Mouse (Mus musculus): ENCODE data around the gene Wdr4. TPM values are rescaled to one million over a fixed set of nuclear protein-coding genes. Genes with fewer than 3 reads are reported as not detected.

Gene Wdr4
- 18.9 and 19.7 TPM in 2 replicates for polyA plus RNA-seq (2011; ENCODE audit: insufficient read length, low read depth, missing spikeins)

GRCm38 (mm10) chr17:31519946-31520838 is at the start of gene Wdr4, which contains the start of gene Ndufv3:
Wdr4 (minus strand) TSS chr17:31519980.
Ndufv3 (plus strand) TSS chr17:31520115.
- TF ChIP-seq CTCF (IDR thresholded peaks at IDR 0.05; ENCODE audit: borderline replicate concordance, insufficient read depth, low read length) (no peak), POLR2A (IDR thresholded peaks at IDR 0.05; ENCODE audit: low read depth, low read length) (peak; percentile 92)
- Histone ChIP-seq H3K27ac (ENCODE audit: insufficient read depth, low read length) (peak within 1 kb of the TSS; percentile 53), H3K4me3 (ENCODE audit: insufficient read depth, low read length) (peak within 1 kb of the TSS; percentile 87), H3K4me1 (ENCODE audit: control insufficient read depth, insufficient read depth, low read length) (peaks cover 4% of the 10 kb centered on the region; the same call in 1 of the 2 replicates)

- no peak overlapping the region for H3K27ac ChIP-seq (ENCODE audit: insufficient read depth, low read length)
Measured at GRCm38 (mm10) chr17:31566276-31566675, 46.5 kb upstream of the Wdr4 start.

GRCm38 (mm10) chr17:31565141-31566056 is 45.6 kb upstream of the Wdr4 start:
- peak overlapping the region; percentile 79 for H3K27ac ChIP-seq (ENCODE audit: insufficient read depth, low read length)
- peaks cover 9% of the 10 kb centered on the region for H3K4me1 ChIP-seq (ENCODE audit: control insufficient read depth, insufficient read depth, low read length)
- H3K4me3 ChIP-seq (ENCODE audit: insufficient read depth, low read length): peak overlapping the region; percentile 62
- TF ChIP-seq POLR2A (IDR thresholded peaks at IDR 0.05; ENCODE audit: low read depth, low read length): 0 out of 2 replicates have a peak, but pooled peaks have one; percentile 27
- TF ChIP-seq CTCF (IDR thresholded peaks at IDR 0.05; ENCODE audit: borderline replicate concordance, insufficient read depth, low read length): no peak

More at GRCm38 (mm10) chr17:31566276-31566675, 46.5 kb upstream of the Wdr4 start:
- H3K4me1 ChIP-seq (ENCODE audit: control insufficient read depth, insufficient read depth, low read length): peaks cover 15% of the 10 kb centered on the region
- no peak for TF ChIP-seq CTCF (IDR thresholded peaks at IDR 0.05; ENCODE audit: borderline replicate concordance, insufficient read depth, low read length)
- no peak for TF ChIP-seq POLR2A (IDR thresholded peaks at IDR 0.05; ENCODE audit: low read depth, low read length)
- H3K4me3 ChIP-seq (ENCODE audit: insufficient read depth, low read length): peak overlapping the region; percentile 62

- TF ChIP-seq POLR2A (IDR thresholded peaks at IDR 0.05; ENCODE audit: low read depth, low read length) (0 out of 2 replicates have a peak, but pooled peaks have one; percentile 21), CTCF (IDR thresholded peaks at IDR 0.05; ENCODE audit: borderline replicate concordance, insufficient read depth, low read length) (no peak)
- Histone ChIP-seq H3K4me1 (ENCODE audit: control insufficient read depth, insufficient read depth, low read length) (peaks cover 9% of the 10 kb centered on the region), H3K27ac (ENCODE audit: insufficient read depth, low read length) (peak overlapping the region; percentile 79), H3K4me3 (ENCODE audit: insufficient read depth, low read length) (peak overlapping the region; percentile 62; the same call in 1 of the 2 replicates)
Measured at GRCm38 (mm10) chr17:31564858-31565140, 45.0 kb upstream of the Wdr4 start.

GRCm38 (mm10) chr17:31564015-31564857 is 44.5 kb upstream of the Wdr4 start, which contains the start of gene Pknox1:
Pknox1 (plus strand) TSS chr17:31564734.
- TF ChIP-seq POLR2A (IDR thresholded peaks at IDR 0.05; ENCODE audit: low read depth, low read length) (peak; percentile 74), CTCF (IDR thresholded peaks at IDR 0.05; ENCODE audit: borderline replicate concordance, insufficient read depth, low read length) (no peak)
- H3K4me3 ChIP-seq (ENCODE audit: insufficient read depth, low read length): peak within 1 kb of the TSS; percentile 62
- peaks cover 9% of the 10 kb centered on the region for H3K4me1 ChIP-seq (ENCODE audit: control insufficient read depth, insufficient read depth, low read length)
- peak within 1 kb of the TSS; percentile 79 for H3K27ac ChIP-seq (ENCODE audit: insufficient read depth, low read length)

GRCm38 (mm10) chr17:31563632-31564014 is 43.8 kb upstream of the Wdr4 start:
- H3K4me1 ChIP-seq (ENCODE audit: control insufficient read depth, insufficient read depth, low read length): peaks cover 9% of the 10 kb centered on the region
- TF ChIP-seq POLR2A (IDR thresholded peaks at IDR 0.05; ENCODE audit: low read depth, low read length) (no peak; the same call in 1 of the 2 replicates), CTCF (IDR thresholded peaks at IDR 0.05; ENCODE audit: borderline replicate concordance, insufficient read depth, low read length) (no peak)
- H3K4me3 ChIP-seq (ENCODE audit: insufficient read depth, low read length): peak overlapping the region; percentile 45
- peak overlapping the region; percentile 74 for H3K27ac ChIP-seq (ENCODE audit: insufficient read depth, low read length)

- Histone ChIP-seq H3K27ac (ENCODE audit: insufficient read depth, low read length) (no peak overlapping the region), H3K4me1 (ENCODE audit: control insufficient read depth, insufficient read depth, low read length) (no peaks in the 10 kb centered on the region), H3K4me3 (ENCODE audit: insufficient read depth, low read length) (no peak overlapping the region)
- TF ChIP-seq CTCF (IDR thresholded peaks at IDR 0.05; ENCODE audit: borderline replicate concordance, insufficient read depth, low read length): no peak
- no peak for TF ChIP-seq POLR2A (IDR thresholded peaks at IDR 0.05; ENCODE audit: low read depth, low read length)
Measured at GRCm38 (mm10) chr17:31559021-31559789, 39.4 kb upstream of the Wdr4 start.

- Histone ChIP-seq H3K4me1 (ENCODE audit: control insufficient read depth, insufficient read depth, low read length) (no peaks in the 10 kb centered on the region), H3K27ac (ENCODE audit: insufficient read depth, low read length) (no peak overlapping the region), H3K4me3 (ENCODE audit: insufficient read depth, low read length) (no peak overlapping the region)
- TF ChIP-seq CTCF (IDR thresholded peaks at IDR 0.05; ENCODE audit: borderline replicate concordance, insufficient read depth, low read length) (no peak), POLR2A (IDR thresholded peaks at IDR 0.05; ENCODE audit: low read depth, low read length) (no peak)
Measured at GRCm38 (mm10) chr17:31557947-31558542, 38.3 kb upstream of the Wdr4 start.

Measured in embryonic fibroblast, embryonic 13.5 days (primary cell).